Mouse (Mus musculus): Measurements from ENCODE around the gene Artn. TPM values are rescaled to one million over a fixed set of nuclear protein-coding genes. Genes with fewer than 3 reads are reported as not detected.
A peak's percentile ranks its signal among the peaks of the same experiment; 100 is the strongest.

Gene Artn
- 8.9 and 10.1 TPM in 2 replicates for polyA plus RNA-seq (2015; fragmentation: Nextera tagmentation; extraction: Ambion mirVana)

- peaks cover 36% of the 10 kb centered on the region for H3K27me3 ChIP-seq
- WGBS: under 1% methylated on average over 33 of the region's 33 CpGs
- H3K27ac ChIP-seq: peak within 1 kb of the TSS; percentile 65
Measured at GRCm38 (mm10) chr4:117929391-117929881, at the start of gene Artn. TSS of gene Artn (minus strand) at chr4:117929763.

GRCm38 (mm10) chr4:117979181-117979580 lies 49.6 kb upstream of the Artn start:
- no peaks in the 10 kb centered on the region for H3K9me3 ChIP-seq
- WGBS: 91% methylated on average over 4 of the region's 4 CpGs
- ATAC-seq (ENCODE audit: low FRiP score, low read depth): no peak
- peaks cover 23% of the 10 kb centered on the region for H3K4me1 ChIP-seq
- no peaks in the 10 kb centered on the region for H3K27me3 ChIP-seq
- no peak overlapping the region for H3K4me2 ChIP-seq (replicated peaks)
- no peak overlapping the region for H3K4me3 ChIP-seq
- H3K27ac ChIP-seq: no peak overlapping the region
- H3K9ac ChIP-seq: no peak overlapping the region
- H3K36me3 ChIP-seq: no peaks in the 10 kb centered on the region

More at GRCm38 (mm10) chr4:117929391-117929881, at the start of gene Artn:
- Histone ChIP-seq H3K9ac (peak within 1 kb of the TSS; percentile 68), H3K4me2 (replicated peaks) (peak within 1 kb of the TSS; percentile 95), H3K36me3 (peaks cover 13% of the 10 kb centered on the region), H3K4me3 (peak within 1 kb of the TSS; percentile 53), H3K9me3 (no peaks in the 10 kb centered on the region), H3K4me1 (peaks cover 42% of the 10 kb centered on the region)
- peak; percentile 58 for ATAC-seq (ENCODE audit: low FRiP score, low read depth)

GRCm38 (mm10) chr4:117978282-117978681 lies 48.7 kb upstream of the Artn start:
- H3K27ac ChIP-seq: no peak overlapping the region
- H3K9me3 ChIP-seq: no peaks in the 10 kb centered on the region
- H3K36me3 ChIP-seq: no peaks in the 10 kb centered on the region
- H3K4me1 ChIP-seq: peaks cover 25% of the 10 kb centered on the region
- H3K4me3 ChIP-seq: no peak overlapping the region
- WGBS: 91% methylated on average over 9 of the region's 9 CpGs
- no peak overlapping the region for H3K4me2 ChIP-seq (replicated peaks)
- H3K9ac ChIP-seq: no peak overlapping the region
- no peaks in the 10 kb centered on the region for H3K27me3 ChIP-seq
- no peak for ATAC-seq (ENCODE audit: low FRiP score, low read depth)

GRCm38 (mm10) chr4:117977841-117978240 lies 48.3 kb upstream of the Artn start:
- Histone ChIP-seq H3K27ac (no peak overlapping the region), H3K4me2 (replicated peaks) (no peak overlapping the region), H3K9me3 (no peaks in the 10 kb centered on the region), H3K4me3 (no peak overlapping the region), H3K27me3 (no peaks in the 10 kb centered on the region), H3K9ac (no peak overlapping the region), H3K36me3 (no peaks in the 10 kb centered on the region), H3K4me1 (peaks cover 25% of the 10 kb centered on the region)
- whole genome bisulfite sequencing: 89% methylated on average over 11 of the region's 11 CpGs
- no peak for ATAC-seq (ENCODE audit: low FRiP score, low read depth)

- Histone ChIP-seq H3K9ac (no peak overlapping the region), H3K27ac (no peak overlapping the region), H3K4me1 (peaks cover 21% of the 10 kb centered on the region; the same call in 1 of the 2 replicates), H3K4me3 (no peak overlapping the region), H3K27me3 (no peaks in the 10 kb centered on the region), H3K9me3 (no peaks in the 10 kb centered on the region), H3K36me3 (no peaks in the 10 kb centered on the region), H3K4me2 (replicated peaks) (no peak overlapping the region)
- no peak for ATAC-seq (ENCODE audit: low FRiP score, low read depth)
- WGBS: 67% methylated on average over 9 of the region's 9 CpGs
Measured at GRCm38 (mm10) chr4:117977371-117977770, 47.8 kb upstream of the Artn start.

GRCm38 (mm10) chr4:117975820-117976219 lies 46.3 kb upstream of the Artn start:
- Histone ChIP-seq H3K4me3 (no peak overlapping the region), H3K9me3 (no peaks in the 10 kb centered on the region), H3K27me3 (no peaks in the 10 kb centered on the region), H3K4me1 (peaks cover 21% of the 10 kb centered on the region; the same call in 1 of the 2 replicates), H3K36me3 (no peaks in the 10 kb centered on the region), H3K4me2 (replicated peaks) (no peak overlapping the region), H3K9ac (no peak overlapping the region), H3K27ac (no peak overlapping the region)
- 69% methylated on average over 1 of the region's 1 CpGs for WGBS
- ATAC-seq (ENCODE audit: low FRiP score, low read depth): no peak

GRCm38 (mm10) chr4:117974719-117975118 lies 45.2 kb upstream of the Artn start:
- H3K27me3 ChIP-seq: no peaks in the 10 kb centered on the region
- H3K36me3 ChIP-seq: no peaks in the 10 kb centered on the region
- no peak for ATAC-seq (ENCODE audit: low FRiP score, low read depth)
- H3K9me3 ChIP-seq: no peaks in the 10 kb centered on the region
- no peak overlapping the region for H3K4me2 ChIP-seq (replicated peaks)
- H3K27ac ChIP-seq: no peak overlapping the region
- H3K4me3 ChIP-seq: no peak overlapping the region
- WGBS: 77% methylated on average over 5 of the region's 5 CpGs
- H3K4me1 ChIP-seq: peaks cover 21% of the 10 kb centered on the region; the same call in 1 of the 2 replicates
- H3K9ac ChIP-seq: no peak overlapping the region

- H3K4me3 ChIP-seq: no peak overlapping the region
- H3K36me3 ChIP-seq: no peaks in the 10 kb centered on the region
- WGBS: 35% methylated on average over 10 of the region's 10 CpGs
- no peak overlapping the region for H3K9ac ChIP-seq
- ATAC-seq (ENCODE audit: low FRiP score, low read depth): no peak
- H3K27me3 ChIP-seq: no peaks in the 10 kb centered on the region
- no peak overlapping the region for H3K27ac ChIP-seq
- peaks cover 21% of the 10 kb centered on the region; the same call in 1 of the 2 replicates for H3K4me1 ChIP-seq
- no peak overlapping the region for H3K4me2 ChIP-seq (replicated peaks)
- H3K9me3 ChIP-seq: no peaks in the 10 kb centered on the region
Measured at GRCm38 (mm10) chr4:117972999-117973398, 43.4 kb upstream of the Artn start.

GRCm38 (mm10) chr4:117964346-117965025 lies 34.9 kb upstream of the Artn start:
- Histone ChIP-seq H3K27ac (no peak overlapping the region), H3K9ac (no peak overlapping the region), H3K4me3 (no peak overlapping the region), H3K4me1 (peaks cover 18% of the 10 kb centered on the region), H3K27me3 (no peaks in the 10 kb centered on the region), H3K36me3 (peaks cover 20% of the 10 kb centered on the region), H3K4me2 (replicated peaks) (no peak overlapping the region; the same call in 1 of the 2 replicates), H3K9me3 (no peaks in the 10 kb centered on the region)
- ATAC-seq (ENCODE audit: low FRiP score, low read depth): peak; percentile 21; the same call in 1 of the 2 replicates
- 45% methylated on average over 14 of the region's 14 CpGs for WGBS

- Histone ChIP-seq H3K9ac (no peak overlapping the region), H3K36me3 (peaks cover 67% of the 10 kb centered on the region), H3K4me1 (no peaks in the 10 kb centered on the region), H3K27me3 (no peaks in the 10 kb centered on the region), H3K9me3 (peaks cover 4% of the 10 kb centered on the region), H3K27ac (no peak overlapping the region), H3K4me2 (replicated peaks) (no peak overlapping the region), H3K4me3 (no peak overlapping the region)
- 45% methylated on average over 4 of the region's 4 CpGs for WGBS
- ATAC-seq (ENCODE audit: low FRiP score, low read depth): no peak
Measured at GRCm38 (mm10) chr4:117957492-117957891, 27.9 kb upstream of the Artn start.

GRCm38 (mm10) chr4:117947493-117947892 lies 17.9 kb upstream of the Artn start:
- peak overlapping the region; percentile 33; the same call in 1 of the 2 replicates for H3K27ac ChIP-seq

GRCm38 (mm10) chr4:117946639-117947305 lies 17.2 kb upstream of the Artn start:
- H3K4me2 ChIP-seq (replicated peaks): no peak overlapping the region
- no peak overlapping the region for H3K4me3 ChIP-seq
- no peaks in the 10 kb centered on the region for H3K9me3 ChIP-seq
- WGBS: 79% methylated on average over 11 of the region's 11 CpGs
- peaks cover 18% of the 10 kb centered on the region; the same call in 1 of the 2 replicates for H3K36me3 ChIP-seq
- no peak; the same call in 1 of the 2 replicates for ATAC-seq (ENCODE audit: low FRiP score, low read depth)
- peaks cover 16% of the 10 kb centered on the region for H3K4me1 ChIP-seq
- H3K27me3 ChIP-seq: no peaks in the 10 kb centered on the region
- no peak overlapping the region for H3K9ac ChIP-seq
- H3K27ac ChIP-seq: peak overlapping the region; percentile 33; the same call in 1 of the 2 replicates

More at GRCm38 (mm10) chr4:117947493-117947892, 17.9 kb upstream of the Artn start:
- Histone ChIP-seq H3K4me1 (peaks cover 13% of the 10 kb centered on the region), H3K36me3 (peaks cover 25% of the 10 kb centered on the region), H3K27me3 (no peaks in the 10 kb centered on the region), H3K9ac (no peak overlapping the region), H3K4me2 (replicated peaks) (no peak overlapping the region), H3K9me3 (peaks cover 6% of the 10 kb centered on the region), H3K4me3 (no peak overlapping the region)
- ATAC-seq (ENCODE audit: low FRiP score, low read depth): no peak
- 66% methylated on average over 7 of the region's 7 CpGs for WGBS
